Mouse (Mus musculus) right cerebral cortex, postnatal 4 days (tissue): ENCODE results near the gene Matn1.

Experiments
- DNase-seq: peaks from one replicate; pipeline ENCODE4 v3.0.0-alpha.2; 2022

The Matn1 gene

GRCm38 (mm10) chr4:130988219-130988839, 44.1 kb downstream of the Matn1 start:
- DNase-seq, result no peak

- peak; percentile 35 for DNase-seq
Observed at GRCm38 (mm10) chr4:130989146-130989545, 45.0 kb downstream of the Matn1 start.

- no peak for DNase-seq
Observed at GRCm38 (mm10) chr4:130990966-130991365, 46.8 kb downstream of the Matn1 start.

GRCm38 (mm10) chr4:130994556-130994955, 50.4 kb downstream of the Matn1 start:
- no peak for DNase-seq

- no peak for DNase-seq
Observed at GRCm38 (mm10) chr4:130999744-131000527, 55.8 kb downstream of the Matn1 start.

GRCm38 (mm10) chr4:131000614-131001178, 56.5 kb downstream of the Matn1 start:
- DNase-seq, result no peak
